Mouse (Mus musculus): ENCODE data around the gene Tinagl1.

- no peak for TF ChIP-seq CTCF (IDR thresholded peaks at IDR 0.05)
- TF ChIP-seq POLR2A (IDR thresholded peaks at IDR 0.05; ENCODE audit: insufficient read depth, low read depth, low read length) = no peak
Measured at GRCm38 (mm10) chr4:130213197-130213596, 38.3 kb upstream of the Tinagl1 start.
